Mouse (Mus musculus): Measurements from ENCODE around the gene Ttc39b. TPM values are rescaled to one million over a fixed set of nuclear protein-coding genes. Genes with fewer than 3 reads are reported as not detected.

Ttc39b gene
- total RNA-seq, 2 experiments from 2014 or later: 26.1 to 28.9 TPM

GRCm38 (mm10) chr4:83198123-83198522, 125.9 kb downstream of the Ttc39b start:
- no peak for DNase-seq (ENCODE audit: low spot score in 2 of 2)

GRCm38 (mm10) chr4:83189736-83190135, 134.3 kb downstream of the Ttc39b start:
- DNase-seq (ENCODE audit: low spot score in 2 of 2): no peak

GRCm38 (mm10) chr4:83187324-83187723, 136.7 kb downstream of the Ttc39b start:
- no peak for DNase-seq (ENCODE audit: low spot score in 2 of 2)

GRCm38 (mm10) chr4:83186448-83186847, 137.6 kb downstream of the Ttc39b start:
- no peak for DNase-seq (ENCODE audit: low spot score in 2 of 2)

- DNase-seq (ENCODE audit: low spot score in 2 of 2): peak; percentile 80 to 84
Measured at GRCm38 (mm10) chr4:83183288-83183930, 140.6 kb downstream of the Ttc39b start.

- DNase-seq (ENCODE audit: low spot score in 2 of 2): no peak
Measured at GRCm38 (mm10) chr4:83182178-83183068, 141.6 kb downstream of the Ttc39b start.

GRCm38 (mm10) chr4:83177471-83177870, 146.6 kb downstream of the Ttc39b start:
- DNase-seq (ENCODE audit: low spot score in 2 of 2): peak in 1 of 2 experiments; percentile 3

GRCm38 (mm10) chr4:83174946-83175345, 149.1 kb downstream of the Ttc39b start:
- peak; percentile 24 to 35 for DNase-seq (ENCODE audit: low spot score in 2 of 2)

- DNase-seq (ENCODE audit: low spot score in 2 of 2): no peak
Measured at GRCm38 (mm10) chr4:83172278-83172677, 151.8 kb downstream of the Ttc39b start.

GRCm38 (mm10) chr4:83170741-83171140, 153.3 kb downstream of the Ttc39b start:
- no peak for DNase-seq (ENCODE audit: low spot score in 2 of 2)

Other genes starting within 250 kb of the Ttc39b start
- 10 to 100 TPM; 42.2 to 44.7 TPM for gene Snapc3, start 93.5 kb upstream of the Ttc39b start, total RNA-seq (2021)
- gene Psip1, start 162.2 kb upstream of the Ttc39b start, total RNA-seq (2021): 100 to 1,000 TPM; 254 to 258 TPM
- gene Ccdc171, start 201.3 kb upstream of the Ttc39b start, total RNA-seq (2021): 1 to 10 TPM; 3.1 to 3.9 TPM